Mouse (Mus musculus) effector memory CD4-positive, alpha-beta T cell, adult 5 months (primary cell): ENCODE measurements around the gene Mga. TPM values are rescaled to one million over a fixed set of nuclear protein-coding genes. Genes with fewer than 3 reads are reported as not detected.

Source experiments
- polyA plus RNA-seq: library from polyadenylated mRNA; unstranded; fragments of 100-300 nt; shearing (Covaris generic); gene quantifications from one replicate; pipeline ENCODE4 v1.2.1, GENCODE M21; 2017

Mga gene
- polyA plus RNA-seq = 36.8 TPM

DNA sequence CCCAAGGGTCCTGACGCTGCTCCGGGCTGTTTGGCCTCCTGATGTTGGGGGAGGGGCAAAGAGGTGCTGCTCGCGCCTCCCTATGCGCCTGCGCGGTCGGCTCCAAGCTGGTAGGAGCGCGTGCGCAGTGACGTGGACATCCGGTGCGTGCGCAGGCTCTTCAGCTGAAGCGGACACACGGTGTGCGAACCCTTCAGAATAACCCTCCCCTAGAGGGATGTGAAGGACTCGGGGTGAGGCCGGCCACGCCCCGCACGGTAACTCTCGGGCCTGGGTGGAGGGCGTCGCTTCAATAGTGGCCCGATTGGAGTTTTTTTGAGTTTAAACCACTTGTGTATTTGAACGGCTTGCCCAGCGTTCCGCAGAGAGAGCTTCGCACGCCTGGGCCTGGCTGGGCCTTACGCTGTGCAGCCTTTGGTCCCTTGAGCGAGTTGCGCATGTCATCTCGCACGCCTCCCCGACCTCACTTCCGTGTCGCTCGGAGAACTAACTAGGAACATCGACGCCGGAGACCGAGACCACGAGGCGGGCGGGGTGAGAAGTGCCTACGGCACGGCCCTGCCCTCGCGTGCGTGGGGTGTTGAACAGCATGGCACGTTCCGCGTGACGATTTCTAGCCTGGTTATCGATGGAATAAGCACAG is at the start of gene Mga:
TSS of gene Mga (plus strand) at position 139 of the 643 bp plus-strand sequence.

GRCm38 (mm10) chr2:119972537-119972879 is 75.5 kb downstream of the Mga start, which contains the start of gene Mapkbp1:
Gene Mapkbp1 (plus strand): TSS chr2:119972699.

Other genes with a start within 250 kb of the Mga start
- 10.5 TPM for gene Ndufaf1, start 234.4 kb upstream of the Mga start, polyA plus RNA-seq
- 64.8 TPM for gene Rtf1, start 222.2 kb upstream of the Mga start, polyA plus RNA-seq
- gene Itpka, start 154.9 kb upstream of the Mga start, polyA plus RNA-seq = 0.20 TPM
- gene Ltk, start 136.8 kb upstream of the Mga start, polyA plus RNA-seq = 0.62 TPM
- gene Rpap1, start 109.7 kb upstream of the Mga start, polyA plus RNA-seq = 24.5 TPM
- gene Tyro3, start 99.5 kb upstream of the Mga start, polyA plus RNA-seq = 4.8 TPM
- 4.7 TPM for gene Mapkbp1, start 75.5 kb downstream of the Mga start, polyA plus RNA-seq
- gene Jmjd7, start 130.3 kb downstream of the Mga start, polyA plus RNA-seq = 6.0 TPM
- 2.2 TPM for gene Gm28042, start 130.3 kb downstream of the Mga start, polyA plus RNA-seq
- gene Pla2g4b, start 136.2 kb downstream of the Mga start, polyA plus RNA-seq = 0.99 TPM